Mouse (Mus musculus) central nervous system, embryonic 18 days (tissue): ENCODE measurements around the gene Galntl5. TPM values are rescaled to one million over a fixed set of nuclear protein-coding genes. Genes with fewer than 3 reads are reported as not detected.

Experiments used
- polyA plus RNA-seq: library from polyadenylated mRNA; depleted of rRNA; stranded (reverse); fragments of >200 nt; gene quantifications from 2 replicates; pipeline ENCODE4 v1.2.3, GENCODE M21; 2012; rRNA removed

Galntl5 gene
- polyA plus RNA-seq = not detected in 2 replicates

DNA sequence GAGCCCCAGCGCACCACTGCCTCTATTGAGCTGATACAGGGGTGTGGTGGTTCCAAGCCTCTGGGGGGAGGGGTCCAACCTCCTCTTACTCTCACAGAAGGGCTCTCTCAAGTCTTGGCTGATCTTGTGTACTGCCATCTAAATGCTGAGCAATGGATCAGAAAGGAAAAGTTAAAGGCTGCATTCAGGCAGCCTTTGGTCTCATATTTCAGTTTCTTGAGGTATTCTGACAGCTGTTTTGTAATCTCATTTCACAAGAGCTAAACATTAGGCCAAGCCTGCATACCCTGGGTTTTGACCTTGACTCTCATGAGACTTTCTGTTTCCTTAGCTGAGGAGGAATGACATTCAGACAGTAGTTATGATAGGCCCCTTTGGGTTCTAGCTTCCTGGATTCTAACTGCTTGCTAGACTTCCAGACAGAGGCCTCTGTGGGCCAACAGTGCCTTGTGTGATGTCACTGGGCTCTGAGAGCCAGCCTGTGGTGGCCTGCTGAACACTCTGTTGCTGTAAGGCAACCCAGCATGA lies at the start of gene Galntl5:
Galntl5 (plus strand) TSS at position 457 of the 528 bp plus-strand sequence.

DNA sequence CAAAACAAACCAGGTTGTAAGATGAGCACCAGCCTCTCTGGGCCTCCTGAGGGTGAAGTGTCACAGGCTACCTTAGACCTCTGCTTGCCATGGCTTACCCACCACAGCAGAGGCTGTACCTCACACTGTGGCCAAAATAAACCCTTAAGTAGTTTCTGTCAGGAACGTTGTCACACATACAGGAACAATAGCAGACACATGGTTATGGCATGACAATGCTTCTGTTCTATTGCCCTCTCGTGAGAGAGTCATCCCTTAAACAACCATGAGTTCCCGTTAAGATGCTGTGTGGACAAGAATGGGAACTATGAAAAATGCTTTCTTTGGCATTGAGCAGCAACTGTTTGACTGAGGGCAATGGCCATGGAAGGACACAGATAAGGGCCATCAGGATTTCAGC lies 40.3 kb downstream of the Galntl5 start, which contains the start of gene Galnt11:
Galnt11 (plus strand) TSS at position 301 of the 400 bp plus-strand sequence.

DNA sequence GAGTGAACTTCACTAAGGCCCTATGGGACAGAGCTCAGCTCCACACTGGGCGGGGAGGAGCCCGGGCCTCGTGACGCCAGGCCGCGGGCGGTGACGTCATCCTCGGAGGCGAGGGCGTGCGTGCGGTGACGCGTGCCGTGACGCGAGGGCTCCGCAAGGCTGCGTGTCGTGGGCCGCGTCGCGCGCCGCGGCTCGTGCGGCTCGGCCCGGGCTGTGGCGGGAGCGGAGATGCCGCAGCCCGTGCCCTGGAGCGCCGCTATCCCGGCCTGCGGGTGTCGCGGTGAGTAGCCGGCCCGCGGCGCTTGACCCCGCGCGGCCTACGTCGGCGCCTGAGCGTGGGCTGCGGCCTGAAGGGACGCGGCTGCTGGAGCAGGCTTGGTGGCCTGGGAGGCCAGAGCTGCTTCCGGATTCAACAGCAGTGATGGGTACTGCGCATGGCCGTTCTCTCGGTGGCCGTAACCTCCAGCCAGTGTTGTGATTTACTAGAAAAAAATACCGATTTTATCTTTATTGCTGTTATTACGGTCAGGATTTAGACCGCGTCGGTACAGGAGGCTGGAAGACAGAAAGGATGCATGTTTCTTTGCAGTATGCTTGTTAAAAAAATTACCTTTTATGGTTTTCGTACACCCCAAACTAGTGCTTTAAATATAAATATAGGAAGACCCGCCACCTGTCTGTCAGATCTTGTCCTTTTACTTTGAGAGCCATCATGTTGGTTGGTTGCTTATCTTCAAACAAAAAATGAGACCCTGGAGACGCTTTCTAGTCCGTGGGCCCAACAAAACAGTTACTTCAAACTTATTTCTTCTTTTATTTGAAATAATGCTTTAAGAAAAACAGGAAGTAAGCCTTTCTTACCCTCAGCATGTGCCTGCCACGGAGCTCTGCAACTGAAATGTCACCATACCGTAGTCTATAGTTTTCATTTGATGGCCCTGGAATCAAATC lies 41.8 kb downstream of the Galntl5 start, which contains the start of gene E130116L18Rik:
E130116L18Rik (minus strand) TSS at position 402 of the 951 bp plus-strand sequence.

Other genes with a start within 250 kb of the Galntl5 start
- 153 and 158 TPM in 2 replicates for gene Prkag2, start 80.8 kb upstream of the Galntl5 start, polyA plus RNA-seq
- gene Galnt11, start 40.4 kb downstream of the Galntl5 start, polyA plus RNA-seq = 44.9 and 47.8 TPM in 2 replicates
- not detected in 2 replicates for gene E130116L18Rik, start 41.7 kb downstream of the Galntl5 start, polyA plus RNA-seq